Mouse (Mus musculus) lung, embryonic 14.5 days (tissue): ENCODE results near the gene Gpatch8. TPM values are rescaled to one million over a fixed set of nuclear protein-coding genes. Genes with fewer than 3 reads are reported as not detected.

ENCODE experiments used
- ATAC-seq: fragments of 200-750 bp; cut with Nextera tagmentation; 2 replicates; pipeline ENCODE4 v1.8.0; 2017; ENCODE audit warnings: mild to moderate bottlenecking, moderate TSS enrichment, moderate library complexity; ENCODE audit not compliant: insufficient read depth
- DNase-seq: peaks from one replicate; pipeline ENCODE4 v3.0.0-alpha.2; 2015
- H3K27ac ChIP-seq: fragments of 300-500 bp; sonication (generic); 2 replicates; pipeline ENCODE4 v1.5.1; 2014; ENCODE audit warnings: low read depth, mild to moderate bottlenecking, moderate library complexity
- H3K27me3 ChIP-seq: fragments of 300-500 bp; sonication (generic); 2 replicates; pipeline ENCODE4 v1.6.1; 2014; ENCODE audit warnings: low read length, control low read depth; ENCODE audit not compliant: insufficient read depth
- H3K36me3 ChIP-seq: fragments of 300-500 bp; sonication (generic); 2 replicates; pipeline ENCODE4 v1.6.1; 2014; ENCODE audit warnings: control low read depth; ENCODE audit not compliant: insufficient read depth
- H3K4me1 ChIP-seq: fragments of 300-500 bp; sonication (generic); 2 replicates; pipeline ENCODE4 v1.6.1; 2014; ENCODE audit warnings: antibody characterized with exemption, control low read depth; ENCODE audit not compliant: insufficient read depth
- H3K4me2 ChIP-seq: fragments of 300-500 bp; sonication (generic); 2 replicates; pipeline ENCODE4 v1.6.1; 2014; ENCODE audit warnings: mild to moderate bottlenecking
- H3K4me3 ChIP-seq: fragments of 300-500 bp; sonication (generic); 2 replicates; pipeline ENCODE4 v1.5.1; 2014; ENCODE audit warnings: low read depth, low read length
- H3K9ac ChIP-seq: fragments of 300-500 bp; sonication (generic); 2 replicates; pipeline ENCODE4 v1.6.1; 2014
- H3K9me3 ChIP-seq: fragments of 300-500 bp; sonication (generic); 2 replicates; pipeline ENCODE4 v1.6.1; 2016; ENCODE audit warnings: low read depth, low read length, control low read depth
- CTCF ChIP-seq: IDR thresholded peaks from 2 replicates; pipeline ENCODE4 v1.5.1; 2016; ENCODE audit warnings: antibody characterized with exemption, low read depth
- WGBS: fragments of 180-500 bp; shearing (Covaris S2); extraction: QIAGEN DNeasy Blood & Tissue Kit; methylation state at CpG from one replicate; pipeline ENCODE4 v1.1.7; 2014; 5-methylcytosine and 5-hydroxymethylcytosine counted together
- polyA plus RNA-seq: library from polyadenylated mRNA; unstranded; fragments of >200 nt; fragmentation: Nextera tagmentation; extraction: Ambion mirVana; gene quantifications from 2 replicates; pipeline ENCODE4 v1.2.1, GENCODE M21; 2014

Gpatch8 gene
- polyA plus RNA-seq, 1 experiment from 2014 or later: 49.4 TPM

- H3K4me2 ChIP-seq: peak within 1 kb of the TSS; percentile 61
- ATAC-seq: peak; percentile 59
- WGBS: 9% methylated on average over 23 of the region's 23 CpGs
- H3K9ac ChIP-seq: peak within 1 kb of the TSS; percentile 56
- DNase-seq: peak; percentile 65
- peak within 1 kb of the TSS; percentile 32 for H3K4me3 ChIP-seq
- no peaks in the 10 kb centered on the region for H3K9me3 ChIP-seq
- H3K27me3 ChIP-seq: no peaks in the 10 kb centered on the region
- TF ChIP-seq CTCF: no peak
- no peaks in the 10 kb centered on the region for H3K36me3 ChIP-seq
- peaks cover 30% of the 10 kb centered on the region for H3K4me1 ChIP-seq
- peak within 1 kb of the TSS; percentile 93 for H3K27ac ChIP-seq
These were observed 23.2 kb upstream of the Gpatch8 start, which contains the start of gene Gm11627 for GRCm38 (mm10) chr11:102579165-102580033. TSS of gene Gm11627 (minus strand) at chr11:102579461.

GRCm38 (mm10) chr11:102578341-102579118, 22.3 kb upstream of the Gpatch8 start:
- no peaks in the 10 kb centered on the region for H3K27me3 ChIP-seq
- peak; percentile 99 for TF ChIP-seq CTCF
- no peaks in the 10 kb centered on the region for H3K9me3 ChIP-seq
- 7% methylated on average over 27 of the region's 27 CpGs for WGBS
- peaks cover 30% of the 10 kb centered on the region for H3K4me1 ChIP-seq
- ATAC-seq (peak; percentile 64), DNase-seq (peak; percentile 94)
- H3K4me3 ChIP-seq: peak overlapping the region; percentile 32
- H3K36me3 ChIP-seq: no peaks in the 10 kb centered on the region
- H3K9ac ChIP-seq: peak overlapping the region; percentile 56
- peak overlapping the region; percentile 93 for H3K27ac ChIP-seq
- peak overlapping the region; percentile 61 for H3K4me2 ChIP-seq

GRCm38 (mm10) chr11:102576050-102576754, 20.0 kb upstream of the Gpatch8 start:
- ATAC-seq: no peak
- Histone ChIP-seq H3K27ac (no peak overlapping the region), H3K4me1 (peaks cover 14% of the 10 kb centered on the region), H3K4me3 (no peak overlapping the region), H3K4me2 (no peak overlapping the region), H3K36me3 (no peaks in the 10 kb centered on the region), H3K9me3 (no peaks in the 10 kb centered on the region), H3K9ac (no peak overlapping the region), H3K27me3 (no peaks in the 10 kb centered on the region)
- no peak for TF ChIP-seq CTCF
- no peak for DNase-seq
- WGBS: 36% methylated on average over 13 of the region's 13 CpGs

- ATAC-seq: no peak
These were observed 18.8 kb upstream of the Gpatch8 start for GRCm38 (mm10) chr11:102575034-102575433.

GRCm38 (mm10) chr11:102572866-102573663, 16.9 kb upstream of the Gpatch8 start:
- Histone ChIP-seq H3K4me1 (peaks cover under 1% of the 10 kb centered on the region; the same call in 1 of the 2 replicates), H3K4me3 (peak overlapping the region; percentile 34), H3K27ac (0 out of 2 replicates have a peak overlapping the region, but pooled peaks have one; percentile 33), H3K27me3 (no peaks in the 10 kb centered on the region), H3K4me2 (peak overlapping the region; percentile 75), H3K9ac (peak overlapping the region; percentile 67), H3K9me3 (no peaks in the 10 kb centered on the region), H3K36me3 (no peaks in the 10 kb centered on the region)
- 13% methylated on average over 18 of the region's 18 CpGs for WGBS
- peak; percentile 67 for ATAC-seq
- peak; percentile 94 for TF ChIP-seq CTCF
- DNase-seq: peak; percentile 99

More at GRCm38 (mm10) chr11:102575034-102575433, 18.8 kb upstream of the Gpatch8 start:
- Histone ChIP-seq H3K9ac (no peak overlapping the region), H3K4me1 (peaks cover 6% of the 10 kb centered on the region; the same call in 1 of the 2 replicates), H3K4me2 (no peak overlapping the region), H3K27ac (no peak overlapping the region), H3K36me3 (no peaks in the 10 kb centered on the region), H3K27me3 (no peaks in the 10 kb centered on the region), H3K9me3 (no peaks in the 10 kb centered on the region), H3K4me3 (no peak overlapping the region)
- 78% methylated on average over 1 of the region's 1 CpGs for WGBS
- no peak for DNase-seq
- no peak for TF ChIP-seq CTCF

- Histone ChIP-seq H3K4me1 (no peaks in the 10 kb centered on the region), H3K9ac (no peak overlapping the region), H3K36me3 (no peaks in the 10 kb centered on the region), H3K4me3 (no peak overlapping the region), H3K4me2 (no peak overlapping the region), H3K9me3 (no peaks in the 10 kb centered on the region), H3K27me3 (no peaks in the 10 kb centered on the region), H3K27ac (no peak overlapping the region)
- WGBS: 65% methylated on average over 7 of the region's 7 CpGs
- ATAC-seq: no peak
- DNase-seq: no peak
- no peak for TF ChIP-seq CTCF
These were observed 12.7 kb upstream of the Gpatch8 start for GRCm38 (mm10) chr11:102568756-102569377.
